Mouse (Mus musculus): Measurements from ENCODE around the gene Dnaic1.

Gene Dnaic1

DNA sequence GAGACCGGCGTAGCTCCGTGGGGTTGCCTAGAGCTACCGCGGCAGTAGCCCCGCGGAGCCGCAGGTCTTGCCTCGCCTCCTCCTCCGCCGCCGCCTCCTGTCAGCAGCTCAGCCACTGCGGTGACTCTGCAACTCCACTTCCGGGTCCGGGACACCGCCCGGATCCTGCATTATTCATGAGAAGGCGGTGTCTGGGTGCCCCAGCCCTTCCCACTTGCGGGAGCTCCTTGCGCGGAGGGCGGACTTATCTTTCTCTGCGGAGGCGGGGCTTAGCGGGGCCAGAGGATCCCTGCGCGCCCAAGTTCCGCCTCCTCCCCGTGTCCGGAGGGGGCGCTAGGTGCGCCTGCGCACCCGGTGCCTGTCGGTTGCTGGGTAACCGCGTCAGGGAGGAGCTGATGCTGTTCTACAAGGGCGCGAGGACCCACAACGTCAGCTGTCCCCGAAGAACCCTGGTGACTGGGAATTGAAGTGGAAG lies at the start of gene Dnaic1, which contains the start of gene Fam219a:
Dnaic1 (plus strand) TSS at position 365 of the 475 bp plus-strand sequence.
Fam219a (minus strand) TSS at position 128 of the 475 bp plus-strand sequence.
- peak; percentile 99 for DNase-seq (ENCODE audit: low spot score)

- no peak for DNase-seq (ENCODE audit: low spot score)
These were observed 48.9 kb upstream of the Dnaic1 start for GRCm38 (mm10) chr4:41520641-41521040.

- DNase-seq (ENCODE audit: low spot score): no peak
These were observed 47.4 kb upstream of the Dnaic1 start for GRCm38 (mm10) chr4:41522136-41522535.

DNA sequence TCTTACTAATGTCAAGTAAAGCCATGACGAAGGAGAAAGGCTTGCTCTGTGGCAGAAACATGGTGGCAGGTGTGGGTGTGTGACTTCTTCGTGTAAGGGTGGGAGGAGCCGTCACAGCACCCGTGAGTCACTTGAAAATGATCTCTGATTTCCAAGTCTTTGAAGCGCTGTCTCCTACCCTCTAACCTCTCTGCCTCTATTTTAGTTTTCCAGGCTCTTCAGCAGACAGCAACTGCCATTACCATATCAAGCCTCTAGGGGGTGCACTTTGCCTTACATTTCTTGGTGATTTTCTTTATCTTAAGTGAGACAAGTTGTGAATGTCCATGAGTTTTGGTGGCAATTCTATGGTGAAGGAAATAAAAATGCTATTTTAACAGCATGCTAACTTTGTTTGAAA lies 46.8 kb upstream of the Dnaic1 start:
- no peak for DNase-seq (ENCODE audit: low spot score)

GRCm38 (mm10) chr4:41523839-41524238 lies 45.7 kb upstream of the Dnaic1 start:
- no peak for DNase-seq (ENCODE audit: low spot score)

GRCm38 (mm10) chr4:41524829-41525228 lies 44.7 kb upstream of the Dnaic1 start:
- no peak for DNase-seq (ENCODE audit: low spot score)

DNA sequence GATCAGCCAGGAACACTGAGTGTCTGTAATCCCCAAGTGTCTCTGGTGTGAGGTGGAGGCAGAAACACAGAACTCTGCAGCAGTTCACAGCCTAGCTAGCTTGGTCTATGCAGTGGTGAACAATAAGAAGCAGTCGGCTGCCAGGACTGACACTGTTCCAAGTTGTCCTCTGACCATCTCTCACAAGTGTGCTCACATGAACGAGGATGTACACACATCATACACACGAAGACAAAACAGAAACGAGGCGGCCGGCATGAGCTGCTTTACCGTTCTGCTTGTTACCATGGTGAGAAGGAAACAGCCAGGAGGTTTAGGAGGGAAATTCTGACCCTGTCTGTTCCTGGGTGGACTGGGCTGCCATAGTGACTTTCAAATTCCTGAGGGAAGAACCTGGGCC lies 43.0 kb upstream of the Dnaic1 start:
- no peak for DNase-seq (ENCODE audit: low spot score)

- DNase-seq (ENCODE audit: low spot score): no peak
These were observed 42.5 kb upstream of the Dnaic1 start for GRCm38 (mm10) chr4:41527076-41527475.

DNA sequence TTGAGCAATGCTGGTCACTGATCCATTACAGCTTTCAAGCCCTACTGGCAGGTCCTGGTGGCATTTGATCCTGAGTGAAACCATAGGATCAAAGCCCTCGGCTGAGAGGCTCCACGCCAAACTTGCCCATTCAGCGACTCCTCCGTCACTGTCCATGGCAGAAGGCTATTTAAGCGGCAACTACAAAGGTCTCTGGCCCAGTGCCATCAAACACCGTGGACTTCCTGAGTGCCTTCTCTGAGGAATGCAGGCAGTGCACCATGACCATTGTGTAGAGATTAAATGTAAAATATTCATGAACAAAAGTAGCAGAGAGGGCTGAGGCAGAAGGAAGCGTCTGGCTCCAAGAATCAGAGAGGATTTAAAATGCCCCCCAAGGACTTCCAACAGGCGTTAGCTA lies 41.6 kb upstream of the Dnaic1 start:
- DNase-seq (ENCODE audit: low spot score): no peak

DNA sequence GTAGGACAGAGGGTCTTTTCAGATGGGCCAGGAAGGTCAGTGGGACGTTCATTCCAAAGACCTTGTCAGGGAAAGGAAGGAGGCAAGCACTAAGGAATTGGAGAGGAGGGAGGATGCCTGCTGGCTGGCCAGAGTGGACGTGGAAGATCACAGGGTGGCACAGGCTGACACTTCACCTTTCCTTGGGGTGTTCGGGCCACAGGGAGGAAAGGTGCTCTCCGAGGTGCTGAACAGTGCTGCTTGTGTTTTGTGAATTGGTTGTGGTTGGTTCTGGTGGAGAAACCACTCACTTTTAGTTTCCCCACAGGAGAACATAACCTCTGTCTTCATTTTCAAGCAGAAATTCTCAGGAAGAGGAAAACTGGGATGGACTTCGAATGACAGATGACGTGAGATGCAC lies 37.2 kb upstream of the Dnaic1 start:
- DNase-seq (ENCODE audit: low spot score): no peak

- DNase-seq (ENCODE audit: low spot score): no peak
These were observed 34.7 kb upstream of the Dnaic1 start for GRCm38 (mm10) chr4:41534866-41535265.

DNA sequence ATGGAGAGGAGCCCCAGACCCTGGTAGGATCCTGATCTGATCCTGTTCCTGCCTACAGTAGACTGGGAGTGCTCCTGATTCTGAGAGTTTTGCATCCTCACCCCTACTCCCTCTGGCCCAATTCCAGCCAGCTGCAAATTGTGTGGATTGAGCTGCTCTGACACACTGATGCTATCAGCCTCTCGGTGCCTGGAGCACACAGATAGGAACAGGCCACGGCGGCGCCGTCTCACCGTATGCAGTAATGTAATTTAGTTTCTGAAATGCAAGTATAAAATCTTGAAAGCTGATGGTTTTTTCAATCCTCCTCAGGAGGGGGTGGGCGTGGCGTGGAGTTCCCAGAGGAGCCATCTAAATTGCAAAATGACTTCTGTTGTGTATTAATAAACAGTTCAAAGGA lies 27.4 kb upstream of the Dnaic1 start:
- DNase-seq (ENCODE audit: low spot score): no peak

- peak; percentile 50 for DNase-seq (ENCODE audit: low spot score)
These were observed 23.6 kb upstream of the Dnaic1 start for GRCm38 (mm10) chr4:41545985-41546384.

DNA sequence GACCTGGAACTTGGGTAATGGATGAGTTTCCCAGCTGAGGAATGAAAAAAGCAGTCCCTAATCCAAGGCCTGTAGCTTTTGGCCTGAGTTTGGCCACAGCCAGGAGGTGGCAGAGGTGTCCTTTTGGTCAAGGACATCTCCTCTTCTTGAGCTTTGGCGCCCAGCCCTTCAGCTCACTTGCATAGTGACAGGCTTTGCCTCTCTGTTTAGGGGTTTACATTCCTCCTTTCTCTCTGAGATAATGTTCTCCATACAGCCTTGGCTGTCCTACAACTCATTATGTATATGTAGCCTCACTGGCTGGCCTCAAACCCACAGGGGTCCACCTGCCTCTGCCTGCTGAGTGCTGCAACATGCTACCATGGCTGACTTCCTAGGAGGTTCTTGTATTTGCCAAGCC lies 22.5 kb upstream of the Dnaic1 start:
- DNase-seq (ENCODE audit: low spot score): no peak

DNA sequence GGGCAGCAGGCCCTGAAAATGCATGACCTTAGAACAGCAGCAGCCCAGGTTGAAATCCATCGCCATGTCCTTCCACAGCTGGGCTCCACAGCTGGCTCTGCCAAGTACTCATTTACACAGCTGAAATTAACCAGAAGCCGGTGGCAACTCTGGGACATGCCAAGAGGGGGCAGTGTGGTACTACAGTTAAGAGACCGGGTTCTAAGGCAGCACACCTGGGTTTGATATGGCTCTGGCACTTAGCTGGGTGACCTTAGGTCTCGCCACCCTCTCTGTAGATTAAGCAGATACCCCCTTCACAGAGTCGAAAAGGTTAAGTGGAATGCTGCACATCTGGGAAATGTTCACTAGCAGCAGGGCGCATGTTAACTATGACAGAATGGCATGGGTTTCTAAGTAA lies 17.0 kb upstream of the Dnaic1 start:
- peak; percentile 13 for DNase-seq (ENCODE audit: low spot score)

DNA sequence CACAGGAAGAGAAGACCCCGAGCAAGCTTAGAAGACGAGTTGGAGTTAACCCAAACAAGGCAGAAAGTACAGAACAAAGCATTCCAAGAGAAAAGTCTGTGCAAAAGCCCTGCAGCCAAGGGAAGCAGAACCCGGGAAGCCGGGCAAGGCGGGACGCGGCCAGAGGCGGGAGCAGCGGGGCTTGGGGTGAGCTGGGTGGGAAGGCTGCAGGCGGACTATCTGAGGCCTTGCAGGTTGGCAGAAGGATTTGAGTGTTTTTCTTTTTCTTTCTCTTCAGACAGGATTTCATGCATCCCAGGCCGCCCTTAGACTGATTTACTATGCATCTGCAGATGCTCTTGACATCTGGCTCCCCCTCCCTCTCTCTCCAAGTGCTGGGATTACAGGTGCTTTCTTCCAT lies 16.5 kb upstream of the Dnaic1 start:
- no peak for DNase-seq (ENCODE audit: low spot score)

DNA sequence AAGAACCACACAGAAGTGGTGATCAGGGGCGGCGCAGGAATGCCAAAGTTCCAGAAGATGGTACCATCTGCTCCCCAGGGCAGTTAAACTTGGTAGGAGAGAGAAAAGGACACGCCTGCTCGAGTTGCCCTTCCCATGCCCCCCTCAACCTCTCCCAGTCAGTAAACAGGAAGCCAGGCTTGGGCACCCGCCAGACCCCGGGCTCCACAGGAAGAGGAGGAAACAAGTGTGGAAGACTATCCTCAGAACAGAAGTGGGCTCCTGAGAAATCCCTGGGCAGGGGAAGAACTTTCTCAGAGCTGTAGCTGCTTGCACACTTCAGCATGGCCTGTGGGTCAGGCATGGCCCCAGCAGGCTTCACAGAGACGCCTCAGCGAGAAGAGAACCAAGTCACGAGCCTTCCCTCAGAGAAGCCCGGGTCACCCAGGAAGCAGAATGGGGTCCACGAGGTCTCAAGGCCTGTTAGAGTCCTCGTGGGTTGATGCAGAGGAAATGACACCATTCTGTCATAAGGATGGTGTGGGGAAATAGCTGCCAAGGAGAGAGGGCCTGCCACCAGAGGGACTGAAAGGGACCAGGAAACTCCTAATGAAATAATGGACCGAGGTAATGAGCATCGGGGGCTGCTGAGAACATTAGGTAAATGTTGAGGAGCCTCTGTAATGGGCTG lies 14.4 kb upstream of the Dnaic1 start:
- peak; percentile 25 for DNase-seq (ENCODE audit: low spot score)

GRCm38 (mm10) chr4:41556311-41556953 lies 13.1 kb upstream of the Dnaic1 start:
- DNase-seq (ENCODE audit: low spot score): no peak

GRCm38 (mm10) chr4:41557092-41557491 lies 12.5 kb upstream of the Dnaic1 start:
- DNase-seq (ENCODE audit: low spot score): no peak

DNA sequence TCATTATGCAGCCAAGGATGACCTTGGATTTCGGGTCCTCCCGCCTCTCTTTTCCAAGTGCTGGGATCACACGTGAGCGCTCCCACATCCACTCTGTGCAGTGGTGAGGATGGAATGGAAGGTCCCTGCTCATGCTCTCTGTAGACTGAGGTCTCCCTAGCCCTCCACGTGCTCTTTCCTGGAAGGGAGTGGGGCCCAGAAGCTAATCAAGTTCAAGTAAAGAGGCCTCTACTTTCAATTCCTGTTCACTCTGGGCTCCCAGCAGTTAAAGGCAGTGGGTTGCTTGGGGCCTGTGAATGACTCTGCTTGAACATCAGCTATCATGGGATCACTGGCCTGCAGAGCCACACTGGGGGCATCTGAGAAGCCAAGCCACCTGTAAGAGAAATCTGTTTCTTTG lies 6.3 kb upstream of the Dnaic1 start:
- no peak for DNase-seq (ENCODE audit: low spot score)

DNA sequence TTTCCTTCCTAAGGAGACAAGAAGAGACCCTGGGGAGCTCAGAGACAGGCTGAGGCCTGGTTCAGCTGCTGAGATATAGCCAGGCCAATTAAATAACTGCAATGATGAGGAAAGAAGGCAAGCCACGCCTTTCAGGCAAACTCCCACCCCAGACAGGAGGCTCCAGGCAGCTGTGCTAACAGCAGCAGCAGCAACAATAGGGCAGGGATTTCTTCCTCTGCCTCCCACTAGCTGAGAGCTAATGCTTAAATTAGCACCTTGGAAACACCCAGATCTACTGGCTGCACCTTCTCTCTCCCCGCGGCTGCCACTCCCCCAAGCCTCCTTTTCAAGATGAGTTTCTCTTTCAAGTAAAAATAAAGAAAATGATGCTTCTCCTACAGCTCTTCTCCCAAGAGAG lies 3.5 kb upstream of the Dnaic1 start:
- no peak for DNase-seq (ENCODE audit: low spot score)

DNA sequence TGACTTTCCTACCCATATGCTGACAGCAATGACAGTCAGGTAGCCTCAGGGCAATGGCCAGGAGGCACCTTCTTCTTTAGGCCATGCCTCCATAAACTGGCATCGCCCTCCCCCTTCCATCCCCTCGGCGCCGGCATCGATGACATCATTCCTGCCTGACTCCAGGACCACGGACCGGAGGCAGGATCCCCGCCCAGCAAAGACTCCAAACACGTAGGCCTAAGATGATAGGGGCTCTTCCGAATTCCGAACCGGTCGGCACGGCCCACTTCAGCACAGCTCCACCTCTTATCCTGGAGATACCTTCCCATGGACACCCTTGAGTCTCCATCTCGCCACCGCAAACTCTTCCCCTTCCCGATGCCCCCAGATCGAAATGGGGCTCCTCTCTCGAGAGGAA lies 1.3 kb upstream of the Dnaic1 start:
- DNase-seq (ENCODE audit: low spot score): no peak

DNA sequence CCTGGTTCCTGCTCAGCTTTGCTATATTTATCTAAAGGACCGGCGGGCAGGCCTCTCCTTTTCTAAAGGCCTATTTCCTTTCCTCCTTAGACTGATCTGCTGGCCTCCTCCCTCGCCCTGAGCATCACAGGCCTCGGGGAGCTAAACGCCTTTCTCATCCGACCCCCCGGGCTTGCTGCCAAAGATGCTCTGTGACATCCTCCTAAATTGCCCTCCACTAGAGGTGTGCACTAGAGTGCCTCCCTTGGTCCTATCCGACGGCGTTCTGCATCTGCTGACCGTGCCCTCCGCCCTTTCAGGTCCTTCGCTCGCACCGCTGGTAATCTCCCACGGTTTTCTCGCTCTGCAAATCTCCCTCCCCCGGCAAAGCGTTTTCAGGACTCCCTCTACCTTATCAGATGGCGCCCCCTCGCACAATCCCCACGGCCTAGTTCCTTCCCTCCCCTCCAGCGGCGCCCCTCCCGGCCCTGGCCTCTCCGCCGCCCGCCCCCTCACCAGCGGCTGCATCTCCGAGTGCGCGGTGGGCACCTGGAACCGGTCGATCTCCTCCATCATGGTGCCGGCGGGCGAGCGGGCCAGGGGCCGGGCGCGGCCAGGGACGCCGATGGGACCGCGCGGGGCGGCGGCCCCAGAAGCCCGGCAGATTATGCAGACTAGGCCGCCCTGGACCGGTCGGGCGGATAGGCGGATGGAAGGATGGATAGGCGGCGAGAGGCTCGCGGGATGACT lies 729 bp upstream of the Dnaic1 start:
- no peak for DNase-seq (ENCODE audit: low spot score)
